Mouse (Mus musculus) E14TG2a.4 (cell line): ENCODE measurements around the gene Gm49711.

Source experiments
- H3K27me3 ChIP-seq: 2 replicates; pipeline ENCODE4 v1.6.1; 2014; ENCODE audit warnings: low read length, control low read depth; ENCODE audit not compliant: insufficient read depth
- H3K36me3 ChIP-seq: 2 replicates; pipeline ENCODE4 v1.6.1; 2014; ENCODE audit warnings: low read length, control low read depth; ENCODE audit not compliant: insufficient read depth
- H3K4me1 ChIP-seq: replicated peaks from 2 replicates; pipeline ENCODE4 v1.6.1; 2014; ENCODE audit warnings: low read depth, low read length, control low read depth
- H3K4me3 ChIP-seq: replicated peaks from 2 replicates; pipeline ENCODE4 v1.5.1; 2014; ENCODE audit warnings: mild to moderate bottlenecking, low read length
- H3K9me3 ChIP-seq: 2 replicates; pipeline ENCODE4 v1.6.1; 2014; ENCODE audit warnings: low read length, control low read depth
- CTCF ChIP-seq: conservative IDR thresholded peaks from 2 replicates; pipeline ENCODE4 v1.5.1; 2014; ENCODE audit warnings: low read length
- NANOG ChIP-seq: IDR thresholded peaks from 2 replicates; pipeline ENCODE4 v1.6.1; 2014; ENCODE audit warnings: borderline replicate concordance, low read length, mixed read lengths
- POU5F1 ChIP-seq: IDR thresholded peaks from 2 replicates; pipeline ENCODE4 v1.6.1; 2014; ENCODE audit warnings: low read length, borderline replicate concordance

Gm49711 gene

GRCm38 (mm10) chr16:92105631-92106030 is 47.5 kb downstream of the Gm49711 start:
- no peaks in the 10 kb centered on the region for H3K9me3 ChIP-seq
- peaks cover 57% of the 10 kb centered on the region for H3K4me1 ChIP-seq
- peaks cover 10% of the 10 kb centered on the region for H3K36me3 ChIP-seq
- no peak for TF ChIP-seq POU5F1
- no peak for TF ChIP-seq CTCF
- no peak for TF ChIP-seq NANOG
- H3K27me3 ChIP-seq, result no peaks in the 10 kb centered on the region
- H3K4me3 ChIP-seq, result no peak overlapping the region

GRCm38 (mm10) chr16:92107346-92107745 is 49.2 kb downstream of the Gm49711 start:
- H3K4me1 ChIP-seq, result peaks cover 52% of the 10 kb centered on the region
- peaks cover 11% of the 10 kb centered on the region for H3K36me3 ChIP-seq
- H3K9me3 ChIP-seq, result no peaks in the 10 kb centered on the region
- no peak overlapping the region for H3K4me3 ChIP-seq
- no peaks in the 10 kb centered on the region for H3K27me3 ChIP-seq
- TF ChIP-seq NANOG, result no peak
- TF ChIP-seq POU5F1, result no peak
- no peak for TF ChIP-seq CTCF

DNA sequence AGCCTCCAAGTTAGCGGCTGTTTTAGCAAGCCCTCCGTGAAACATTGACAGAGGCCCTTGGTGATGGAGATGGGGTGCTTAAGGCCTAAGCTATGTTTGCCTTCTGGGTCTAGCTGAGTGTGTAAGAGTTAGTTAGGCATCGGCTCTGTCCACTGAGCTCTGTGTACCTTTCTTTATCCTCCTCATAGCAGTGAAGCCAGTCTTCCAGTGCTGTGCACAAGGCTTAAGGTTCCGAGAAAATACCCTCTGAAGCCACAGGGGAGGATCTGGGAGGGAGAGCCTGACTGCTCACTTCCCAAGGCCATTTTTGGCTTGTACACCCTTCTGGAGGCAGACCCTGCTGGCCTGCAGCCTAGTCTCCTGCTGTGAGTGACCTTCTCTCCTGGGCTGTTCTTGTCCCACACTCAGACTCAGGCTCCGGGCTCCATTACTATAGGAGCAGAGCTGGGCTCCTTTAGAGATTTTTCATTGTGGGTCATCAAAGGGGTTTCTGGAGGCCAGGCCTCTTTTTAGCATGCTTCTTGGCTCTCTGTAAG is 56.7 kb downstream of the Gm49711 start:
- TF ChIP-seq CTCF, result no peak
- Histone ChIP-seq H3K27me3 (peaks cover 4% of the 10 kb centered on the region; the same call in 1 of the 2 replicates), H3K4me1 (peaks cover 38% of the 10 kb centered on the region), H3K9me3 (no peaks in the 10 kb centered on the region), H3K4me3 (no peak overlapping the region), H3K36me3 (peaks cover 13% of the 10 kb centered on the region)

- Histone ChIP-seq H3K27me3 (peaks cover 13% of the 10 kb centered on the region), H3K4me3 (no peak overlapping the region), H3K4me1 (peaks cover 44% of the 10 kb centered on the region), H3K36me3 (peaks cover 13% of the 10 kb centered on the region), H3K9me3 (no peaks in the 10 kb centered on the region)
- TF ChIP-seq POU5F1 (no peak), CTCF (no peak), NANOG (no peak)
These were observed 57.7 kb downstream of the Gm49711 start for GRCm38 (mm10) chr16:92115611-92116421.

- TF ChIP-seq NANOG (no peak), CTCF (no peak), POU5F1 (no peak)
- H3K4me1 ChIP-seq, result peaks cover 56% of the 10 kb centered on the region
- no peaks in the 10 kb centered on the region for H3K36me3 ChIP-seq
- H3K4me3 ChIP-seq, result no peak overlapping the region
- H3K27me3 ChIP-seq, result peaks cover 13% of the 10 kb centered on the region
- no peaks in the 10 kb centered on the region for H3K9me3 ChIP-seq
These were observed 59.5 kb downstream of the Gm49711 start for GRCm38 (mm10) chr16:92117337-92118209.

DNA sequence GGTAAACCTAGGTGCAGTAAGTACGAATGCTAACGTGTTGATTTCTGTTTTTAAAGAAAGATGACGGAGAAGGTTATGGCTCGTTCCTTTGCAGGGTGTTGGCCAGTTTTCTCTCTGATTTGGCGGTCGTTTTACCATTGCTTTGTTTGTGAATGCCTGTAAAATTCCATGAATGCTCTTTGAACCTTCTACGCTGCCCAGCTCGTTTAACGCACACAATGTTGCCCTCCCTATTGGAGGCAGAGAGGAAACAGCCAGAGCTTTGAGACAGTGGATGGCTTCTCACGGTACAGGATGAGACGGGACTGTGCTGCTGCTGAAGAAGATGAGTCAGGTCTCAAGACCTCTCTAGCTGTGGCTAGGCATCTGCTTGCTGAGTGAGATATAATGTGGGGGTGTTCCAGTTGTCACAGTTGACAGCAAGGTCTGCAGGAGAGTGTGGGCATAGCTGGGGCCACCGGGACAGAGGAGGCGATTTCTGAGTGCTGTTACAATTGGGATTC is 60.9 kb downstream of the Gm49711 start:
- TF ChIP-seq POU5F1 (no peak), CTCF (no peak), NANOG (no peak)
- no peaks in the 10 kb centered on the region for H3K36me3 ChIP-seq

DNA sequence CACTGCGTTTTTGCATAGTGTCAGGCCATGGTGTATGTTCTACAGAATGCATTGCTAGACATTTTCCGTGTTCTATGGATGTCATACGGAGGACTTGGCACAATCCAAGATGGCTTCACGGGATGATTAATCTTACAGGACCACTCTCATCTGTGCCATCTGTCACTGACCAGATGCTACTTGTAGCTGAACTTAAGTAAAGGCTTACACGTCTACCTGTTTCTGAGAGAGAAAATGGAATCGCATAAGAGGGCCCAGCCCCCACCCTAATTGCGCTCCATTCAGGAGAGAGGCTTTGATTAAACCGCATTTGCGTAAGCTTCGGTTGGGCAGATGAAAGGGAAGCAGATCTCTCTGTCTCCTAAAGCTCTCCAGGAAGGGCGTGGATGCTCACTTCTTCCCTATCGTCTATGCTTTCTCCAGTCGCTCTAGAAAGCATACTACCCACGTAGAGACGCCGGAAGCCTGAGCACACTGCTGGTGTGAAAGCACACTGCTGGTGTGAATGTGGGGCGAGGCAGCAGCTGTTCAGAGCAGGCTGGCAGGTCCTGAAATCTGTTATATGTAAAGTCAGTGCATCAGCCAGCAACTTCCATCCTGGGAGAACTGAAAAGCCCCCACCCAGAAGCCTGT is 62.9 kb downstream of the Gm49711 start:
- H3K4me3 ChIP-seq, result no peak overlapping the region
- no peaks in the 10 kb centered on the region for H3K36me3 ChIP-seq
- peaks cover 31% of the 10 kb centered on the region for H3K4me1 ChIP-seq
- TF ChIP-seq POU5F1, result no peak; the same call in 1 of the 2 replicates
- no peak for TF ChIP-seq NANOG
- no peak for TF ChIP-seq CTCF
- H3K9me3 ChIP-seq, result no peaks in the 10 kb centered on the region
- peaks cover 13% of the 10 kb centered on the region for H3K27me3 ChIP-seq

More for the DNA sequence above, 60.9 kb downstream of the Gm49711 start:
- H3K9me3 ChIP-seq, result no peaks in the 10 kb centered on the region
- peaks cover 13% of the 10 kb centered on the region for H3K27me3 ChIP-seq
- peaks cover 50% of the 10 kb centered on the region for H3K4me1 ChIP-seq
- no peak overlapping the region for H3K4me3 ChIP-seq

GRCm38 (mm10) chr16:92127226-92127625 is 69.1 kb downstream of the Gm49711 start:
- Histone ChIP-seq H3K27me3 (no peaks in the 10 kb centered on the region), H3K9me3 (no peaks in the 10 kb centered on the region), H3K4me1 (peaks cover 19% of the 10 kb centered on the region), H3K4me3 (no peak overlapping the region), H3K36me3 (no peaks in the 10 kb centered on the region)
- no peak for TF ChIP-seq CTCF
- TF ChIP-seq POU5F1, result no peak
